Mouse (Mus musculus) midbrain, embryonic 14.5 days (tissue): ENCODE data around the gene Pih1d3. TPM values are rescaled to one million over a fixed set of nuclear protein-coding genes. Genes with fewer than 3 reads are reported as not detected.
A peak's percentile ranks its signal among the peaks of the same experiment; 100 is the strongest.

Source experiments
- ATAC-seq: fragments of 200-750 bp; cut with Nextera tagmentation; 2 replicates; pipeline ENCODE4 v1.8.0; 2017; ENCODE audit warnings: moderate number of reproducible peaks, moderate library complexity; ENCODE audit not compliant: low FRiP score, low TSS enrichment
- DNase-seq: peaks from one replicate; pipeline ENCODE4 v3.0.0-alpha.2; 2015
- H3K27ac ChIP-seq: fragments of 300-500 bp; sonication (generic); replicated peaks from 2 replicates; pipeline ENCODE4 v1.5.1; 2014; ENCODE audit warnings: mild to moderate bottlenecking, low read depth, low read length, moderate library complexity
- H3K27me3 ChIP-seq: fragments of 300-500 bp; sonication (generic); 2 replicates; pipeline ENCODE4 v1.6.1; 2014; ENCODE audit warnings: low read length, control low read depth, mixed read lengths; ENCODE audit not compliant: control insufficient read depth, insufficient read depth
- H3K36me3 ChIP-seq: fragments of 300-500 bp; sonication (generic); 2 replicates; pipeline ENCODE4 v1.6.1; 2014; ENCODE audit warnings: low read length, control low read depth; ENCODE audit not compliant: control insufficient read depth, insufficient read depth
- H3K4me1 ChIP-seq: fragments of 300-500 bp; sonication (generic); 2 replicates; pipeline ENCODE4 v1.6.1; 2014; ENCODE audit warnings: mild to moderate bottlenecking, antibody characterized with exemption, low read length, control low read depth; ENCODE audit not compliant: control insufficient read depth, insufficient read depth
- H3K4me2 ChIP-seq: fragments of 300-500 bp; sonication (generic); 2 replicates; pipeline ENCODE4 v1.6.1; 2014; ENCODE audit warnings: mild to moderate bottlenecking, low read length, moderate library complexity
- H3K4me3 ChIP-seq: fragments of 300-500 bp; sonication (generic); replicated peaks from 2 replicates; pipeline ENCODE4 v1.5.1; 2014; ENCODE audit warnings: low read depth, low read length
- H3K9ac ChIP-seq: fragments of 300-500 bp; sonication (generic); replicated peaks from 2 replicates; pipeline ENCODE4 v1.6.1; 2014; ENCODE audit warnings: mild to moderate bottlenecking, low read length, moderate library complexity
- H3K9me3 ChIP-seq: fragments of 300-500 bp; sonication (generic); 2 replicates; pipeline ENCODE4 v1.6.1; 2016; ENCODE audit warnings: low read length, control low read depth, mixed read lengths; ENCODE audit not compliant: control insufficient read depth
- WGBS: fragments of 180-500 bp; shearing (Covaris S2); extraction: QIAGEN DNeasy Blood & Tissue Kit; methylation state at CpG from one replicate; pipeline ENCODE4 v1.1.7; 2014; 5-methylcytosine and 5-hydroxymethylcytosine counted together
- polyA plus RNA-seq: library from polyadenylated mRNA; unstranded; fragments of >200 nt; fragmentation: Nextera tagmentation; extraction: Ambion mirVana; gene quantifications from 2 replicates; pipeline ENCODE4 v1.2.1, GENCODE M21; 2014

The Pih1d3 gene
- polyA plus RNA-seq: not detected in 2 replicates

DNA sequence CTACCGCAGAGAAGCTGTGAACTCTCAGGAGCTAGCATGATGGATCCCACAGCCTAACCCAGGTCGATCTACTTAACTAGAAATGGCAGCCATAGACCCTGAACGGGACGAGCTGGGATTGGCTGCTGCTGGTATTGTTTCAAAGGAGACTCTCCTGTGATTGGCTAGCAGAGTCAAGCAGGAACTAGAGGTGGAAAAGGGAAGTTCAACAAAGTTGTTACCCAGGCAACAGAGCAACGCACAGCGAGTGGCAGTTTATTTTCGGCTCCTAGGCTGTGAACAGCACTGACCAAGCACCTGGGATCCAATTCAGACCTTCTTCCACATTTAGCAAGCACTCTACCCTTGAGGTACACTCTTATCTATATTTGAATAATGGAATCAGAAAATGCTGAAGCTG is at the start of gene Pih1d3, which contains the start of gene 4931428L18Rik:
Gene Pih1d3, plus strand, starts transcription at position 275 of the 400 bp plus-strand sequence.
Gene 4931428L18Rik, minus strand, starts transcription at position 121 of the 400 bp plus-strand sequence.
- Histone ChIP-seq H3K9me3 (no peaks in the 10 kb centered on the region), H3K27ac (no peak within 1 kb of the TSS), H3K4me3 (no peak within 1 kb of the TSS), H3K4me1 (no peaks in the 10 kb centered on the region), H3K36me3 (no peaks in the 10 kb centered on the region), H3K9ac (no peak within 1 kb of the TSS), H3K4me2 (no peak within 1 kb of the TSS), H3K27me3 (no peaks in the 10 kb centered on the region)
- ATAC-seq: no peak
- whole genome bisulfite sequencing: 88% methylated on average over 7 of the region's 7 CpGs
- no peak for DNase-seq

- H3K4me3 ChIP-seq: no peak overlapping the region
- H3K4me2 ChIP-seq: no peak overlapping the region
Observed at GRCm38 (mm10) chr1:31175401-31175800, 47.2 kb upstream of the Pih1d3 start.

GRCm38 (mm10) chr1:31176101-31176500 is 46.5 kb upstream of the Pih1d3 start, which contains the start of gene Lgsn:
Gene Lgsn (plus strand): TSS chr1:31176401.
- Histone ChIP-seq H3K4me3 (no peak within 1 kb of the TSS), H3K36me3 (no peaks in the 10 kb centered on the region), H3K27me3 (no peaks in the 10 kb centered on the region), H3K27ac (no peak within 1 kb of the TSS), H3K9ac (no peak within 1 kb of the TSS), H3K4me2 (no peak within 1 kb of the TSS), H3K4me1 (no peaks in the 10 kb centered on the region), H3K9me3 (no peaks in the 10 kb centered on the region)
- WGBS: 74% methylated on average over 5 of the region's 5 CpGs
- ATAC-seq: no peak
- DNase-seq: no peak

More at GRCm38 (mm10) chr1:31175401-31175800, 47.2 kb upstream of the Pih1d3 start:
- Histone ChIP-seq H3K9ac (no peak overlapping the region), H3K4me1 (no peaks in the 10 kb centered on the region), H3K27me3 (no peaks in the 10 kb centered on the region), H3K27ac (no peak overlapping the region), H3K9me3 (no peaks in the 10 kb centered on the region), H3K36me3 (no peaks in the 10 kb centered on the region)
- ATAC-seq (no peak), DNase-seq (no peak)
- WGBS: 75% methylated on average over 3 of the region's 3 CpGs

GRCm38 (mm10) chr1:31178264-31178663 is 44.4 kb upstream of the Pih1d3 start:
- no peak overlapping the region for H3K4me3 ChIP-seq
- no peaks in the 10 kb centered on the region for H3K9me3 ChIP-seq
- H3K36me3 ChIP-seq: no peaks in the 10 kb centered on the region
- H3K4me2 ChIP-seq: no peak overlapping the region
- H3K9ac ChIP-seq: no peak overlapping the region
- no peak overlapping the region for H3K27ac ChIP-seq
- H3K4me1 ChIP-seq: no peaks in the 10 kb centered on the region
- 36% methylated on average over 1 of the region's 1 CpGs for WGBS
- no peaks in the 10 kb centered on the region for H3K27me3 ChIP-seq
- ATAC-seq: no peak
- DNase-seq: peak; percentile 8

DNA sequence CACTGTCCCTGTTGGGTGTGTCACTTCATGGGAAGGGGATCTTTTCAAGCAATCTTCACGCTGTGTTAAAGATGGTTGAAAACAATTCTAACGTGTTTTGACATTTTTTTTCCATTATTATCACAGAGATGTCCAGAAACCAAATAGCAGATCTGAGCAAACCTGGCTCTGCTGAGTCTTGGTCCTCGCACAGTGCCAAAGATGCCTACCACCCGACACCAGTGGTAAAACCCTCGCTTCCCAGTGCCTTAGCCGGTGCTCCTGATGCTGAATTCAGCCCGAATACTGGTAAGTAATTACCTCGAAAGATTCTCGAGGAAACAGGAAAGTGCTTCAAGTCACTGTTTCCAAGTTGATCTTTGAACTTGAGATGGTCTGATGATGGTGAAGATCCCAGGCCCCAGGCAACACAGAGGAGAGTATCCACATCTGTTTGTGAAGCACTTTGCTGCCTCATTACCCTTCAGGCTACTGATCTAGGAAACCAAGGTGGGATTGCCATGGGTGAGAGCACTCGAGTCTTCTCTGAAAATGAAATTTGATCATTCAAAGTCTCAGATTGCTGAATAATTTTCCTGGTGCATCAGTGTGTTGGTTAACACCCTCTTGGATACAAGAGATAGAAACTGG is 32.3 kb upstream of the Pih1d3 start:
- no peak overlapping the region for H3K4me2 ChIP-seq

DNA sequence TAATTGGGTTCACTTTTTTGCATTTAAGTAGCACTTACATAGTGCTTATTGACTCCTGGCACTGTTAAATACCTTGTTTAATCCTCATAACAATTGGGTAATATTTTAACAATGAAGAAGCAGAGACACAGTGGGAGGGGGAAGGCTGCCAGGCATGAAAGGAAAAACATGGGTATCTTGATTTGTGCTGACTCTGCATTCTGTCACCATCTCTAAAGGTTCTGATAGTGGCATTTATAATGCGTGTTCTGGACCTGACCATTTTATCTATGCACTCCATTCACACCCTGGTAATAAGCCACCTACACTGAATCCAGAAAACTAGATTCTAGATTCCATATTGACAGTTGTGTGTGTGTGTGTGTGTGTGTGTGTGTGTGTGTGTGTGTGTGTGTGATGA is 27.0 kb upstream of the Pih1d3 start:
- ATAC-seq: no peak
- no peaks in the 10 kb centered on the region for H3K36me3 ChIP-seq

More for the DNA sequence above, 32.3 kb upstream of the Pih1d3 start:
- DNase-seq (no peak), ATAC-seq (no peak)
- no peaks in the 10 kb centered on the region for H3K4me1 ChIP-seq
- H3K27me3 ChIP-seq: no peaks in the 10 kb centered on the region
- H3K36me3 ChIP-seq: no peaks in the 10 kb centered on the region
- H3K9ac ChIP-seq: no peak overlapping the region
- 83% methylated on average over 10 of the region's 10 CpGs for WGBS
- no peak overlapping the region for H3K27ac ChIP-seq
- no peak overlapping the region for H3K4me3 ChIP-seq
- no peaks in the 10 kb centered on the region for H3K9me3 ChIP-seq

GRCm38 (mm10) chr1:31196959-31197358 is 25.7 kb upstream of the Pih1d3 start:
- no peak for ATAC-seq
- H3K4me1 ChIP-seq: no peaks in the 10 kb centered on the region
- WGBS: 79% methylated on average over 3 of the region's 3 CpGs
- H3K4me3 ChIP-seq: no peak overlapping the region
- no peak overlapping the region for H3K4me2 ChIP-seq
- H3K9me3 ChIP-seq: no peaks in the 10 kb centered on the region
- H3K9ac ChIP-seq: no peak overlapping the region
- DNase-seq: no peak
- no peak overlapping the region for H3K27ac ChIP-seq
- no peaks in the 10 kb centered on the region for H3K27me3 ChIP-seq
- no peaks in the 10 kb centered on the region for H3K36me3 ChIP-seq

More for the DNA sequence above, 27.0 kb upstream of the Pih1d3 start:
- Histone ChIP-seq H3K4me1 (no peaks in the 10 kb centered on the region), H3K27ac (no peak overlapping the region), H3K9ac (no peak overlapping the region), H3K9me3 (no peaks in the 10 kb centered on the region), H3K4me3 (no peak overlapping the region), H3K4me2 (no peak overlapping the region), H3K27me3 (no peaks in the 10 kb centered on the region)
- 73% methylated on average over 1 of the region's 1 CpGs for WGBS
- DNase-seq: no peak

DNA sequence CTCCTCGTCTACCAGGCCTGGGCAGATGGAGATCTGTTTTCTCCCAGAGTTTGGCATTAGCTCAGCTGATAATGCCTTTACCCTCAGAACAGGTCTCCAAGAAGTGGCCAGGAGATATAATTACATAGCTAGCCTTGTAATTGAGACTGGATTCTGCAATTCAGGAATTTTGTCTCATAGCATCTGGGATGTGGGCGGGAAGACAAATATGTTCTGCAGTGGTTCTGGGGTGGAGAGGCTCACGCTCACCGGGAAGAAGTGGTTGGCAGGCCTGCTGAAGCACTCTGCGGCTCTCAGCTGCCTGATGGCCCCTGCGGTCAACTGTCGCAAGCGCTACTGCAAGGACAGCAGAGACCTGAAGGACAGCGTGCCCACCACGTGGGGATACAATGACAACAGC is 18.9 kb upstream of the Pih1d3 start:
- DNase-seq: no peak
- ATAC-seq: no peak
- Histone ChIP-seq H3K27me3 (no peaks in the 10 kb centered on the region), H3K36me3 (no peaks in the 10 kb centered on the region), H3K4me3 (no peak overlapping the region), H3K9me3 (no peaks in the 10 kb centered on the region), H3K27ac (no peak overlapping the region), H3K4me2 (no peak overlapping the region), H3K9ac (no peak overlapping the region), H3K4me1 (no peaks in the 10 kb centered on the region)
- 94% methylated on average over 10 of the region's 10 CpGs for WGBS

DNA sequence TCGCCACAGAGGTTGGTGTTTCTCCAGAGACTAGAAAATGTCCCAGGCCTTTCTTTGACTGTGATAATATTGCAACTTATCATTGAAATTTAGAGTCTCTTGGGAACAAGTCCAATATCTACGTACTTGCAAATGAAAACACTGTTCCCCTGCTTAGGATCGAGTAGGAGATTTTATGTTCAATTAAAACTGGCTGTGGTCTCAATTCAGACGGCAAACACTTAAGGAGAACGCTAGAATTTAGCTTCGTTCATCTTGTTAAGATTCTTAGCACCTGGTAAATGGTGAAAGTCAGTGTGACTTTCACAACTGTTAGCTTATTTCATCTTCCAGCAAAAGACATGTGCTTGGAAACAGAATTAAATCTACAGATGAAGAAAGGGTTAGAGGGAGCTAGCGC is 17.3 kb upstream of the Pih1d3 start:
- Histone ChIP-seq H3K4me3 (no peak overlapping the region), H3K9ac (no peak overlapping the region), H3K36me3 (no peaks in the 10 kb centered on the region), H3K4me2 (no peak overlapping the region), H3K27me3 (no peaks in the 10 kb centered on the region), H3K9me3 (no peaks in the 10 kb centered on the region), H3K27ac (no peak overlapping the region), H3K4me1 (no peaks in the 10 kb centered on the region)
- DNase-seq (no peak), ATAC-seq (no peak)
- WGBS: 76% methylated on average over 7 of the region's 7 CpGs
